Mouse (Mus musculus): Measurements from ENCODE around the gene Gm10681.
"Not testable (repeated sequence)": the region's sequence is repeated elsewhere in the genome, so short reads cannot be mapped to it uniquely, and the experiment has no call there.

Gm10681 gene

GRCm38 (mm10) chr3:98507229-98507628, 81.4 kb downstream of the Gm10681 start:
- DNase-seq, result not testable (repeated sequence)
